Mouse (Mus musculus) forebrain, embryonic 16.5 days (tissue): ENCODE data around the gene Deup1. TPM values are rescaled to one million over a fixed set of nuclear protein-coding genes. Genes with fewer than 3 reads are reported as not detected.

Source experiments
- ATAC-seq: fragments of 200-750 bp; cut with Nextera tagmentation; 2 replicates; pipeline ENCODE4 v1.8.0; 2017; ENCODE audit warnings: mild to moderate bottlenecking, moderate library complexity
- H3K27ac ChIP-seq: fragments of 300-500 bp; sonication (generic); 2 replicates; pipeline ENCODE4 v1.5.1; 2014; ENCODE audit warnings: low read length, control low read depth
- H3K27me3 ChIP-seq: fragments of 300-500 bp; sonication (generic); replicated peaks from 2 replicates; pipeline ENCODE4 v1.6.1; 2014; ENCODE audit warnings: low read length; ENCODE audit not compliant: control insufficient read depth, insufficient read depth
- H3K36me3 ChIP-seq: fragments of 300-500 bp; sonication (generic); 2 replicates; pipeline ENCODE4 v1.6.1; 2014; ENCODE audit not compliant: control insufficient read depth, insufficient read depth
- H3K4me1 ChIP-seq: fragments of 300-500 bp; sonication (generic); replicated peaks from 2 replicates; pipeline ENCODE4 v1.6.1; 2014; ENCODE audit warnings: low read length; ENCODE audit not compliant: control insufficient read depth, insufficient read depth
- H3K4me2 ChIP-seq: fragments of 300-500 bp; sonication (generic); 2 replicates; pipeline ENCODE4 v1.6.1; 2014; ENCODE audit warnings: mild to moderate bottlenecking, low read length, control low read depth
- H3K4me3 ChIP-seq: fragments of 300-500 bp; sonication (generic); replicated peaks from 2 replicates; pipeline ENCODE4 v1.5.1; 2014; ENCODE audit warnings: mild to moderate bottlenecking, low read length, control low read depth
- H3K9ac ChIP-seq: fragments of 300-500 bp; sonication (generic); replicated peaks from 2 replicates; pipeline ENCODE4 v1.6.1; 2014; ENCODE audit warnings: low read depth, low read length, control low read depth
- H3K9me3 ChIP-seq: fragments of 300-500 bp; sonication (generic); 2 replicates; pipeline ENCODE4 v1.6.1; 2016; ENCODE audit warnings: low read length; ENCODE audit not compliant: control insufficient read depth
- WGBS: fragments of 180-500 bp; shearing (Covaris S2); extraction: QIAGEN DNeasy Blood & Tissue Kit; methylation state at CpG from one replicate; pipeline ENCODE4 v1.1.7; 2014; 5-methylcytosine and 5-hydroxymethylcytosine counted together
- polyA plus RNA-seq: library from polyadenylated mRNA; unstranded; fragments of >200 nt; fragmentation: Nextera tagmentation; extraction: Ambion mirVana; gene quantifications from 2 replicates; pipeline ENCODE4 v1.2.1, GENCODE M21; 2015

Gene Deup1
- polyA plus RNA-seq, 1 experiment from 2014 or later, result 1.4 TPM

DNA sequence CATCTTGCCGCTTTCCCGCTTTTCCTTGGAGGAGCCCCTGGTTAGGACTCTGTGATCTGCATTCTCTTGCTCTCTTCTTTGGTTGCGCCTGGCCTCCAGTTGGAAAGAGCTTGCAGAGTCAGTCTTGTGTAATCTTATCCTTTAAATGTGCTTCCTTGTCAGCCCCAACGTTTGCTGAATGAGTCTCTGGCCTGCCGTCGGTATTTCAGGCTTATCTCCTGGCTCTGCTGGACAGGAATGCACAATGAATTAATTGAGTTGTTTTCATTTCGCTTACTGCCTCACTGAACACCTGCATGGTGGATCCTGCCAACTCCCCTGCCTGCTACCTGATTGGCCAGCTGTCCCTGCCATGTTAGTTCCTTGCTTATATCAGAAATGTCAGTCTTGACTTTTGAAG, 114.8 kb downstream of the Deup1 start:
- no peak for ATAC-seq
- WGBS, result 46% methylated on average over 7 of the region's 7 CpGs
- no peak overlapping the region for H3K4me2 ChIP-seq
- H3K4me1 ChIP-seq, result peaks cover 16% of the 10 kb centered on the region
- no peak overlapping the region for H3K4me3 ChIP-seq
- H3K27me3 ChIP-seq, result no peaks in the 10 kb centered on the region
- H3K36me3 ChIP-seq, result no peaks in the 10 kb centered on the region
- no peak overlapping the region for H3K9ac ChIP-seq
- H3K27ac ChIP-seq, result no peak overlapping the region
- H3K9me3 ChIP-seq, result no peaks in the 10 kb centered on the region

DNA sequence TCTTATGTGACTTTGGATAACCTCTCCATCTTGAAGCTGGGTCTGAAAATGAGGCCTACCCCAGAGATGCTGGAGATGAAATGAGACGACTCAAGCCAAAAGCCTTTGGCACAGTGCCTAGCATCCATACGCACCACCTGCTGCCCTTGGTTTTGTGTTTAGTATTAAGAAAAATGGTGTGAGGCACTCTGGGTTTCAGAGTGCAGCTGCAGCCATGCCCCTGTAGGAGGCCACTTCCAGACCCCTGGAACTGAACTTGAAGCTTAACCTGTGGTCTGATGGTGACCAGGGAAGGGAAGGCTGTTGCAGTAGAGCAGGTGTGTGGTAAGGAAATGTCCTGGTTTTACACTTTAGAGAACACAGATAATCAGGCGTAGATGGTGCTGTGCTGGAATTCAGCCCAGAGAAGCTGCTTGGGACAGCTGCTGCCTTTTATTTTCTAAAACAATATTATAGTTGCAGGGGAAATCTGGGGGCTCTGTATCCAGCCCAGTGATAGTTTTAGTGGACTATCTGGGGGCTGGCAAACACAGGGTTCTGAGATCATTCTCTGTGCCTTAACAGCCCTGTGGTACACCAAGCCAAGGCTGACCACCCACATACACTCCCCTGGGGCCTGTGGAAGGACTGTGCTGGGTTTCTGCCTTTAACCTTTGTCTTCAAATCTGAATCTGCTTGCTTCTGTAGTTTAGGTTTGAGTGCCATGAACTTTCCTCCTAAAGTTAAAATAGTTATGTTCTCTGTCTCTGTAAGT, 117.0 kb downstream of the Deup1 start:
- Histone ChIP-seq H3K27me3 (no peaks in the 10 kb centered on the region), H3K9ac (no peak overlapping the region), H3K4me2 (no peak overlapping the region), H3K9me3 (no peaks in the 10 kb centered on the region), H3K4me3 (no peak overlapping the region), H3K36me3 (no peaks in the 10 kb centered on the region), H3K4me1 (peaks cover 16% of the 10 kb centered on the region), H3K27ac (peak overlapping the region; percentile 41; the same call in 1 of the 2 replicates)
- 10% methylated on average over 3 of the region's 3 CpGs for WGBS
- peak; percentile 61 for ATAC-seq

Other genes starting within 250 kb of the Deup1 start
- gene Smco4, start 134.5 kb downstream of the Deup1 start, polyA plus RNA-seq, result 1.0 and 1.8 TPM in 2 replicates
- gene Slc36a4, start 81.8 kb upstream of the Deup1 start, polyA plus RNA-seq, result 31.7 and 33.1 TPM in 2 replicates
- gene Mtnr1b, start 246.6 kb upstream of the Deup1 start, polyA plus RNA-seq, result not detected in 2 replicates